Mouse (Mus musculus): ENCODE results near the gene Rbl2. TPM values are rescaled to one million over a fixed set of nuclear protein-coding genes. Genes with fewer than 3 reads are reported as not detected.

Gene Rbl2
- total and polyA plus RNA-seq, 3 experiments = 2.9 to 8.4 TPM; not detected in 1

- Histone ChIP-seq H3K9me3 (replicated peaks; ENCODE audit: insufficient read depth, low read length) (no peaks in the 10 kb centered on the region), H3K4me1 (ENCODE audit: control insufficient read depth in 1 of 2, insufficient read depth in 2 of 2, low read length in 2 of 2) (no peaks in the 10 kb centered on the region), H3K4me3 (ENCODE audit: control insufficient read depth in 1 of 2, insufficient read depth in 1 of 2, low read depth in 2 of 2, low read length in 2 of 2) (no peak overlapping the region), H3K36me3 (ENCODE audit: control insufficient read depth in 1 of 2, insufficient read depth in 2 of 2, low read length in 2 of 2) (no peaks in the 10 kb centered on the region; a peak in 2 of 4 replicates), H3K9ac (ENCODE audit: control insufficient read depth, low read depth, low read length, poor library complexity, severe bottlenecking) (no peak overlapping the region), H3K27ac (ENCODE audit: control insufficient read depth, low read depth, low read length) (no peak overlapping the region), H3K27me3 (ENCODE audit: control insufficient read depth in 1 of 2, insufficient read depth in 2 of 2, low read length in 2 of 2) (no peaks in the 10 kb centered on the region), H3K79me2 (ENCODE audit: control insufficient read depth, insufficient read depth, low read length, poor library complexity) (no peaks in the 10 kb centered on the region)
- DNase-seq (ENCODE audit: low read depth, low spot score) = no peak
- TF ChIP-seq UBTF (IDR thresholded peaks at IDR 0.05; ENCODE audit: borderline replicate concordance, insufficient read depth, low read depth, low read length) = no peak
Measured at GRCm38 (mm10) chr8:91088452-91088851, 18.6 kb downstream of the Rbl2 start.

- Histone ChIP-seq H3K4me3 (ENCODE audit: control insufficient read depth in 1 of 2, insufficient read depth in 1 of 2, low read depth in 2 of 2, low read length in 2 of 2) (no peak overlapping the region), H3K4me1 (ENCODE audit: control insufficient read depth in 1 of 2, insufficient read depth in 2 of 2, low read length in 2 of 2) (no peaks in the 10 kb centered on the region), H3K79me2 (ENCODE audit: control insufficient read depth, insufficient read depth, low read length, poor library complexity) (no peaks in the 10 kb centered on the region), H3K36me3 (ENCODE audit: control insufficient read depth in 1 of 2, insufficient read depth in 2 of 2, low read length in 2 of 2) (no peaks in the 10 kb centered on the region; a peak in 2 of 4 replicates), H3K27me3 (ENCODE audit: control insufficient read depth in 1 of 2, insufficient read depth in 2 of 2, low read length in 2 of 2) (no peaks in the 10 kb centered on the region), H3K9ac (ENCODE audit: control insufficient read depth, low read depth, low read length, poor library complexity, severe bottlenecking) (no peak overlapping the region), H3K27ac (ENCODE audit: control insufficient read depth, low read depth, low read length) (no peak overlapping the region), H3K9me3 (replicated peaks; ENCODE audit: insufficient read depth, low read length) (no peaks in the 10 kb centered on the region)
- no peak for DNase-seq (ENCODE audit: low read depth, low spot score)
- no peak for TF ChIP-seq BHLHE40 (IDR thresholded peaks at IDR 0.05; ENCODE audit: borderline replicate concordance, low read depth, low read length)
Measured at GRCm38 (mm10) chr8:91089601-91090000, 19.7 kb downstream of the Rbl2 start.

DNA sequence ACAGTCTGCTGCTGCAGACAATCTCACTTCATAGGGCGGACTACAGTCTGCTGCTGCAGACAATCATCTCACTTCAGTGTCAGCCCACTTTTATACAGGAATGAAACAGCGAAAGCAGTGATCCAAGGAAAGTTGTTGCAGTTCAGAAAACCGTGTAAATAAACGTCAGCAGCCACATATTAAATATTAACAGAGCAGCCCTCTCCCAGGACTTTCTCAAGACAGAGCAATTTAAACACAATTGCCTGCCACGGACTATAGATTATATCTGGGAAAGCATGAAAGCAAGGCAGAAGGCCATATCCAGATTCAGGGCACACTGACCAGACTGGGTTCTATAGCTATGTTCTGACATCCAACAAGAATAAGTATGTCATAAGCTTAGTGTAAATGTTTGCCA, 24.3 kb downstream of the Rbl2 start:
- H3K9ac ChIP-seq (ENCODE audit: control insufficient read depth, low read depth, low read length, poor library complexity, severe bottlenecking) = no peak overlapping the region
- no peak overlapping the region for H3K27ac ChIP-seq (ENCODE audit: control insufficient read depth, low read depth, low read length)
- no peaks in the 10 kb centered on the region for H3K27me3 ChIP-seq (ENCODE audit: control insufficient read depth in 1 of 2, insufficient read depth in 2 of 2, low read length in 2 of 2)
- DNase-seq (ENCODE audit: low read depth, low spot score) = no peak
- H3K79me2 ChIP-seq (ENCODE audit: control insufficient read depth, insufficient read depth, low read length, poor library complexity) = no peaks in the 10 kb centered on the region
- no peak for TF ChIP-seq ELF1 (IDR thresholded peaks at IDR 0.05; ENCODE audit: low read depth, low read length)
- TF ChIP-seq MYB (IDR thresholded peaks at IDR 0.05; ENCODE audit: low read depth, low read length) = no peak
- TF ChIP-seq MAZ (IDR thresholded peaks at IDR 0.05; ENCODE audit: low read depth, low read length) = no peak
- TF ChIP-seq TAL1 (IDR thresholded peaks at IDR 0.05; ENCODE audit: low read length) = no peak
- no peak for TF ChIP-seq SIN3A (IDR thresholded peaks at IDR 0.05; ENCODE audit: low read length)
- TF ChIP-seq MXI1 (IDR thresholded peaks at IDR 0.05; ENCODE audit: low read depth, low read length) = no peak
- no peak for TF ChIP-seq USF2 (IDR thresholded peaks at IDR 0.05; ENCODE audit: borderline replicate concordance in 1 of 2, insufficient read depth in 1 of 2, low read depth in 1 of 2, low read length in 2 of 2)
- no peak for TF ChIP-seq NELFE (IDR thresholded peaks at IDR 0.05; ENCODE audit: low read depth, low read length)
- TF ChIP-seq KAT2A (conservative IDR thresholded peaks at IDR 0.05; ENCODE audit: low read depth, low read length) = no peak
- no peak for TF ChIP-seq SMC3 (IDR thresholded peaks at IDR 0.05; ENCODE audit: low read depth, low read length)
- TF ChIP-seq GATA1 (IDR thresholded peaks at IDR 0.05; ENCODE audit: low read depth, low read length) = no peak
- no peak for TF ChIP-seq ZNF384 (IDR thresholded peaks at IDR 0.05; ENCODE audit: low read depth, low read length)
- no peak for TF ChIP-seq RCOR1 (IDR thresholded peaks at IDR 0.05; ENCODE audit: low read depth, low read length)
- no peak for TF ChIP-seq E2F4 (IDR thresholded peaks at IDR 0.05; ENCODE audit: borderline replicate concordance, low read depth, low read length)
- H3K4me3 ChIP-seq (ENCODE audit: control insufficient read depth in 1 of 2, insufficient read depth in 1 of 2, low read depth in 2 of 2, low read length in 2 of 2) = no peak overlapping the region
- H3K4me1 ChIP-seq (ENCODE audit: control insufficient read depth in 1 of 2, insufficient read depth in 2 of 2, low read length in 2 of 2) = no peaks in the 10 kb centered on the region
- no peaks in the 10 kb centered on the region for H3K9me3 ChIP-seq (replicated peaks; ENCODE audit: insufficient read depth, low read length)
- no peaks in the 10 kb centered on the region; a peak in 2 of 4 replicates for H3K36me3 ChIP-seq (ENCODE audit: control insufficient read depth in 1 of 2, insufficient read depth in 2 of 2, low read length in 2 of 2)
